Mouse (Mus musculus) heart, embryonic 15.5 days (tissue): ENCODE data around the gene Slc29a1. TPM values are rescaled to one million over a fixed set of nuclear protein-coding genes. Genes with fewer than 3 reads are reported as not detected.

Experiments used
- ATAC-seq: fragments of 200-750 bp; cut with Nextera tagmentation; replicated peaks from 2 replicates; pipeline ENCODE4 v1.8.0; 2017; ENCODE audit warnings: low read depth, moderate TSS enrichment; ENCODE audit not compliant: insufficient number of reproducible peaks, insufficient read depth, low FRiP score
- H3K27ac ChIP-seq: fragments of 300-500 bp; sonication (generic); 2 replicates; pipeline ENCODE4 v1.5.1; 2015; ENCODE audit warnings: mild to moderate bottlenecking, inconsistent platforms
- H3K27me3 ChIP-seq: fragments of 300-500 bp; sonication (generic); 2 replicates; pipeline ENCODE4 v1.6.1; 2015; ENCODE audit warnings: inconsistent platforms
- H3K36me3 ChIP-seq: fragments of 300-500 bp; sonication (generic); 2 replicates; pipeline ENCODE4 v1.6.1; 2015; ENCODE audit warnings: mild to moderate bottlenecking, inconsistent platforms
- H3K4me1 ChIP-seq: fragments of 300-500 bp; sonication (generic); replicated peaks from 2 replicates; pipeline ENCODE4 v1.6.1; 2015; ENCODE audit warnings: inconsistent platforms
- H3K4me2 ChIP-seq: fragments of 300-500 bp; sonication (generic); 2 replicates; pipeline ENCODE4 v1.6.1; 2015; ENCODE audit warnings: inconsistent platforms, mild to moderate bottlenecking, moderate library complexity
- H3K4me3 ChIP-seq: fragments of 300-500 bp; sonication (generic); 2 replicates; pipeline ENCODE4 v1.5.1; 2015; ENCODE audit warnings: mild to moderate bottlenecking, inconsistent platforms
- H3K9ac ChIP-seq: fragments of 300-500 bp; sonication (generic); 2 replicates; pipeline ENCODE4 v1.6.1; 2015; ENCODE audit warnings: mild to moderate bottlenecking, inconsistent platforms
- H3K9me3 ChIP-seq: fragments of 300-500 bp; sonication (generic); replicated peaks from 2 replicates; pipeline ENCODE4 v1.6.1; 2016; ENCODE audit warnings: inconsistent platforms
- WGBS: fragments of 180-500 bp; shearing (Covaris S2); methylation state at CpG from one replicate; pipeline ENCODE4 v1.1.7; 2015; ENCODE audit warnings: mixed read lengths; 5-methylcytosine and 5-hydroxymethylcytosine counted together
- polyA plus RNA-seq: library from polyadenylated mRNA; unstranded; fragments of >200 nt; fragmentation: Nextera tagmentation; extraction: Ambion mirVana; gene quantifications from 2 replicates; pipeline ENCODE4 v1.2.1, GENCODE M21; 2015

Gene Slc29a1
- polyA plus RNA-seq: 90.9 and 120 TPM in 2 replicates

DNA sequence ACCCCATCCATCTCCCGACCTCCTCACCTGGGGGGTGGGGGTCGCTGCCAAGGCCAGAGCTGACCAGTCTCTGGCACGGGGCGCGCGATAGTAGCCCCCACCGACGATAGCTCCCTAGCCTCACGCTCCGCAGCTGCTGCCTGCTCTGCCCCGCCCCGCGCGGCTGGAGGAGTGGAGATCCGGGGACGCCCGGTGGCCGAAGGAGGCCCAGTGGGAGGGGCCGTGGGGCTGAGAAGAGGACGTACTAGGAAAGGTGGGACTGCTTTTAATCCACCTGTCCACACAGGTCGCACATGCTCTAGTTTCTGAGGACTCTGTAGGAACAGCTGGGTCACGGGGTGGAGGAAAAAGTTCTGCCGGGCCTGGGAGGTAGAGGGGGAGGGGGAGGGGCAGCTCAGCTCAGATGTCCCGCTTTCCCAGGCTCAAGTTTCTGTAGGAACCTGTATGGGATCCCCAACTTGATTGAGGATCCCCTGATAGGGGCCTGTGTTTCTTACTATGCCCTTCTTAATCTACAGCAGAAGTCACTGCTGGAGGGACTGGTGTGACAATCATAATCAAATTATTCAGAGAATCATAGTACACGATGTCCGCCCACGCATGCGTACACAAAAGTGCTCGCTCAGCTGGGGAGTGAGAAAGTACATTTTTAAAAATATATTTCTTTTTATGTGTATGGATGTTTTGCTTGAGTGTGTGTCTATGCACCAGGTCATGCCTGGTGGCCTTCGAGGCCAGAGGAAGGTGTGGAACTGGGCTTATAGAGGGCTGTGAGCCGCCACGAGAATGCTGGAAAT is at the start of gene Slc29a1:
TSS of gene Slc29a1 (minus strand) at position 161 of the 797 bp plus-strand sequence.
- Histone ChIP-seq H3K9me3 (no peaks in the 10 kb centered on the region), H3K4me3 (peak within 1 kb of the TSS; percentile 49), H3K27me3 (0 out of 2 replicates have a peak, but pooled peaks cover 13% of the 10 kb centered on the region), H3K4me1 (peaks cover 51% of the 10 kb centered on the region), H3K27ac (no peak within 1 kb of the TSS), H3K36me3 (no peaks in the 10 kb centered on the region), H3K4me2 (peak within 1 kb of the TSS; percentile 85), H3K9ac (peak within 1 kb of the TSS; percentile 60)
- 18% methylated on average over 32 of the region's 32 CpGs for WGBS
- no peak for ATAC-seq

DNA sequence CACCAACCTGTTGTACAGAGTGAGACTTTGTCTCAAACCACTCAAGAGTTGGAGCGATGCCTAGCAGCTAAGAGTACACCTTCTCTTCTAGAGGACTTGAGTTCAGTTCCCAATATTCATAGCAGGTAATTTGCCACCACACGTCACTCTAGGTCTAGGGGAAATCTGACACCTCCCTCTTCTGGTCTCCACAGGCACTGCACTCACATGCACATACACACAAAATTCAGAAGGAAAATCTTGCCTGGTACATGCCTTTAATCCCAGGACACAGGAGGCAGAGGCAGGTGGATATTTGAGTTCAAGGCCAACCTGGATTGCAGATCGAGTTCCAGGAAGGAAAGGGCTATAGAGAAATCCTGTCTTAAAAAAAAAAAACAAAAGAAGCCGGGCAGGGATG is 44.8 kb upstream of the Slc29a1 start:
- H3K27me3 ChIP-seq: no peaks in the 10 kb centered on the region; the same call in 1 of the 2 replicates
- H3K4me1 ChIP-seq: peaks cover 3% of the 10 kb centered on the region; the same call in 1 of the 2 replicates
- no peak for ATAC-seq
- no peak overlapping the region for H3K4me3 ChIP-seq
- H3K27ac ChIP-seq: no peak overlapping the region
- no peaks in the 10 kb centered on the region for H3K9me3 ChIP-seq
- H3K36me3 ChIP-seq: no peaks in the 10 kb centered on the region
- no peak overlapping the region for H3K9ac ChIP-seq
- WGBS: 90% methylated on average over 4 of the region's 4 CpGs
- H3K4me2 ChIP-seq: no peak overlapping the region

DNA sequence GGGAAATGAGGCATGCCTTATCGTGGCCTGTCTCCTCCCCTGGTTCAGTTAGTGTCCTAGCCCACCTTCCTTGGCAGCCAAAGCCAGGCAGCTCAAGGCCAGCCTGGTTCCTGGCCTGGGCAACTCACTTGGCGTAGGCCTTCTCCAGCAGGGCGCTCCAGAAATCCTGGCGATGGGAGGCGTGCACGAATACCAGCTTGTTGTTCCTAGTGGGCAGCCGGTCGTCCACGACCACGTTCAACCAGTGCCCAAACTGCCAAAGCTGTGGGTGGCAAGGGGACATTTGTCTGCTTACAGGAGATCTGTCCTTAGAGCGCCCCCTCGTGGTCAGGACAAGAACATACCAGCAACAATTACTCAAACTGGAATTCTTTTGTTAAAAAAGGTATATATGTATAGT is 43.3 kb upstream of the Slc29a1 start:
- Histone ChIP-seq H3K9me3 (no peaks in the 10 kb centered on the region), H3K27me3 (no peaks in the 10 kb centered on the region; the same call in 1 of the 2 replicates), H3K4me1 (peaks cover 3% of the 10 kb centered on the region; the same call in 1 of the 2 replicates), H3K36me3 (no peaks in the 10 kb centered on the region), H3K4me2 (no peak overlapping the region), H3K9ac (0 out of 2 replicates have a peak overlapping the region, but pooled peaks have one; percentile 40), H3K4me3 (no peak overlapping the region), H3K27ac (no peak overlapping the region)
- WGBS: 21% methylated on average over 12 of the region's 12 CpGs
- no peak for ATAC-seq

DNA sequence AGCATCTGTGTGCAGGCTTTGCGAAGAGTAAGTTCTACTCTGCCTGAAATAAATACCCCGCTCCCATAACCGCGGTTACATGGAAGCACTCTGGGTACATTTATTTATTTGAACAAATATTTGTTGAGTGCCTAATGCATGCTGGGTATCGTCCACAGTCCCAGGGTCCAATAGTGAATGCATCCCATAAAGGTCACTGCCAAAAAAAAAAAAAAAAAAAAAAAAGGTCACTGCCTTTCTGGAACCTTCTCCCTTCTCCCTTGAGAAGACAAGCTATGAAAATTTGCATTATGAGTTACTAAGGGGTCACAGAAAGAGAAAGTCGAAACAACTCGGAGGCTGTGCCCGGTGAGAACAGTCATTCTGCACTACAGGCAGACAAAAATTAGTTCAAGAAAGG is 42.6 kb upstream of the Slc29a1 start:
- WGBS: 86% methylated on average over 8 of the region's 8 CpGs
- Histone ChIP-seq H3K36me3 (no peaks in the 10 kb centered on the region), H3K27ac (no peak overlapping the region), H3K9ac (no peak overlapping the region), H3K27me3 (no peaks in the 10 kb centered on the region; the same call in 1 of the 2 replicates), H3K9me3 (no peaks in the 10 kb centered on the region), H3K4me3 (no peak overlapping the region), H3K4me2 (no peak overlapping the region), H3K4me1 (peaks cover 3% of the 10 kb centered on the region; the same call in 1 of the 2 replicates)
- no peak for ATAC-seq

- H3K4me1 ChIP-seq: peaks cover 3% of the 10 kb centered on the region; the same call in 1 of the 2 replicates
- no peak overlapping the region for H3K9ac ChIP-seq
- H3K4me3 ChIP-seq: no peak overlapping the region
- ATAC-seq: no peak
- WGBS: 74% methylated on average over 16 of the region's 16 CpGs
- H3K27me3 ChIP-seq: no peaks in the 10 kb centered on the region; the same call in 1 of the 2 replicates
- H3K9me3 ChIP-seq: no peaks in the 10 kb centered on the region
- no peak overlapping the region for H3K4me2 ChIP-seq
- no peak overlapping the region for H3K27ac ChIP-seq
- H3K36me3 ChIP-seq: no peaks in the 10 kb centered on the region
These were observed 39.3 kb upstream of the Slc29a1 start for GRCm38 (mm10) chr17:45638596-45639295.

DNA sequence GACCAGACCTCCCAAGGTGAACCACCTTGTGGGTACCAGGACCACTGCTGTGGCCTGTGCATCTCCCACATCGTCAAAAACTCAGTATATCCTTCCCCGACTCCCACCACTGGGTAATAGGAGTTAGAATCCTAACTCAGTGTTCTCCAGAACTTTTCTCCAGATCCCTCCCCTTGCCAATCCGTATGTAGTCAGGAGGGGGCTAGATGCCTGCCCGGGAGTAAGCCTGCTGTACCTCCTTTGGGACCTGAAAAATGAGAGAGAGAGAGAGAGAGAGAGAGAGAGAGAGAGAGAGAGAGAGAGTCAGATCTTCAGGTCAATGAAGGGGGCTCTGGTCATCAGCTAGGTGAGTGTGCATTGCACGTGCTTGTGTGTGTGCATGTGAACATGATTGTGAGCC is 34.6 kb upstream of the Slc29a1 start:
- ATAC-seq: no peak
- Histone ChIP-seq H3K4me2 (no peak overlapping the region), H3K27me3 (no peaks in the 10 kb centered on the region), H3K4me3 (no peak overlapping the region), H3K36me3 (no peaks in the 10 kb centered on the region), H3K4me1 (peaks cover 19% of the 10 kb centered on the region), H3K9ac (no peak overlapping the region), H3K27ac (no peak overlapping the region), H3K9me3 (no peaks in the 10 kb centered on the region)
- WGBS: 71% methylated on average over 5 of the region's 5 CpGs

- H3K9ac ChIP-seq: no peak overlapping the region
- H3K27ac ChIP-seq: no peak overlapping the region
- no peaks in the 10 kb centered on the region for H3K36me3 ChIP-seq
- ATAC-seq: no peak
- peaks cover 25% of the 10 kb centered on the region for H3K4me1 ChIP-seq
- H3K4me3 ChIP-seq: no peak overlapping the region
- H3K27me3 ChIP-seq: peaks cover 3% of the 10 kb centered on the region; the same call in 1 of the 2 replicates
- H3K9me3 ChIP-seq: no peaks in the 10 kb centered on the region
- H3K4me2 ChIP-seq: no peak overlapping the region
- 72% methylated on average over 6 of the region's 6 CpGs for WGBS
These were observed 32.5 kb upstream of the Slc29a1 start for GRCm38 (mm10) chr17:45631940-45632339.

DNA sequence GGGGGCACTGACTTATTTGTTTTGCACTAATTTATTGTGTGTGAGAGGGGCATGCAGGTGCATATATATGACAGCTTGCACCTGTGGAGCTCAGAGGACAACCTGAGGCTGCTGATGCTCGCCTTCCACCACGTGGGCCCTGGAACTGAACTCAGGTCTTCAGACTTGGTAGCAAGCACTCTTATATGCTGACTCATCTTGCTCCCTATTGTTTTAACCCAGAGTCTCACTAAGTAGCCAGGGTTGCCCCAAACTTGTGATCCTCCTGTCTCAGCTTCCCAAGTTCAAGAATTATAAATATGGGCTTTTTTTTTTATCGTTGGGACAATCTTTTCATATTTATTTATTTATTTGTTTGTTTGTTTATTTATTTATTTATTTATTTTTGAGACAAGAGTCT is 31.6 kb upstream of the Slc29a1 start:
- Histone ChIP-seq H3K27ac (no peak overlapping the region), H3K4me3 (no peak overlapping the region), H3K4me1 (peaks cover 28% of the 10 kb centered on the region), H3K9me3 (no peaks in the 10 kb centered on the region), H3K4me2 (0 out of 2 replicates have a peak overlapping the region, but pooled peaks have one; percentile 85), H3K36me3 (no peaks in the 10 kb centered on the region), H3K27me3 (peaks cover 3% of the 10 kb centered on the region; the same call in 1 of the 2 replicates), H3K9ac (no peak overlapping the region)
- no peak for ATAC-seq
- 61% methylated on average over 3 of the region's 3 CpGs for WGBS

DNA sequence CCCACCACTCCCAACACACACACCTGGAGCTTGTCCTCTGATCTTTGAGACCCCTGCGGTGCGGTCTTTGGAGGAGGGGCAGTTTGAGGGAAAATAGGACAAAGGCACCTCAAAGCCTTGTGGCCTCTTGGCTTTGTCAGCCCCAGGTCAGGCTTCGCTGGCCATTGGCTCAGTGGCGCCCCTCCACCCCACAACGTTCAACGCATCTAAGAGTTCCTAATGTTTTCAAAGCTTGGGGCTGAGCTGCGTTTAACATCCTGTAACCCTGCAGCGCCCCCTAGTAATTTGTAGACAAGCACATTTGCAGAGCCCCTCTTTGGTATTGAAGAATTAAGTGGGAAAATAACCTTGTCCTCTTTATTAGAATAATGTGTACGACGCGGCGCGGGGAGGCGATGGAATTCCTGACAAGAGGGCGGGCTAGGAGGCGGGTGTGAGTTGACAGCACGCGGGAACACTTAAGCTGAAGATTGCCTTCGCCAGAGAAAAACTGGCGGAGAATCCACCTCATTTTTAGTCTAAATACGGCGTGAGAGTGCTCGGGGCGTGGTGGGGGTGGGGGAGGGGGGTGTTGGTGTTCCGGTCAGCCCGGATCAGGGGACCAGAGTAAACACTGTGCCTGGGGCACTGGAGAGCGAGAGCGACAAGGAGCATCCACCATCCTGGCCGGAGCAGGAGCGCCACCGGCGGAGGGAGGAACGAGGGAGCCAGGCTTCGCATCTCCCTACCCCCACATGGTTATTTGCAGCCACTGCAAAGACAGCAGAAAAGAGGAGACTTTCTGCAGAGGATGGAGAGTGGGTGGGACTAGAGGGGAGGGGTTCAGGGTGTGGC is 30.7 kb upstream of the Slc29a1 start:
- peak overlapping the region; percentile 51 for H3K4me3 ChIP-seq
- H3K27me3 ChIP-seq: peaks cover 3% of the 10 kb centered on the region; the same call in 1 of the 2 replicates
- no peaks in the 10 kb centered on the region for H3K36me3 ChIP-seq
- peak overlapping the region; percentile 49 for H3K9ac ChIP-seq
- WGBS: 2% methylated on average over 34 of the region's 34 CpGs
- ATAC-seq: peak; percentile 56
- H3K4me2 ChIP-seq: peak overlapping the region; percentile 85
- H3K4me1 ChIP-seq: peaks cover 28% of the 10 kb centered on the region
- H3K27ac ChIP-seq: peak overlapping the region; percentile 76
- H3K9me3 ChIP-seq: no peaks in the 10 kb centered on the region

GRCm38 (mm10) chr17:45628885-45629855 is 29.8 kb upstream of the Slc29a1 start:
- H3K9ac ChIP-seq: no peak overlapping the region
- WGBS: 42% methylated on average over 13 of the region's 13 CpGs
- ATAC-seq: peak; percentile 53; the same call in 1 of the 2 replicates
- H3K27me3 ChIP-seq: peaks cover 3% of the 10 kb centered on the region; the same call in 1 of the 2 replicates
- H3K4me2 ChIP-seq: peak overlapping the region; percentile 85
- H3K4me3 ChIP-seq: no peak overlapping the region; the same call in 1 of the 2 replicates
- no peaks in the 10 kb centered on the region for H3K9me3 ChIP-seq
- H3K36me3 ChIP-seq: no peaks in the 10 kb centered on the region
- peaks cover 28% of the 10 kb centered on the region for H3K4me1 ChIP-seq
- peak overlapping the region; percentile 76 for H3K27ac ChIP-seq
